Mouse (Mus musculus) retina, adult 2 months (tissue): ENCODE data around the gene Thap11.
A peak's percentile ranks its signal among the peaks of the same experiment; 100 is the strongest.

Experiments used
- DNase-seq: peaks from one replicate; pipeline ENCODE4 v3.0.0-alpha.2; 2012; ENCODE audit warnings: low read depth, low spot score

Gene Thap11

GRCm38 (mm10) chr8:105852146-105852729, 2.7 kb upstream of the Thap11 start:
- no peak for DNase-seq

- no peak for DNase-seq
Measured at GRCm38 (mm10) chr8:105853178-105853577, 1.8 kb upstream of the Thap11 start, which contains the start of gene Cenpt. TSS of gene Cenpt (minus strand) at chr8:105853278.

- no peak for DNase-seq
Measured at GRCm38 (mm10) chr8:105854303-105854702, 629 bp upstream of the Thap11 start.

GRCm38 (mm10) chr8:105855248-105856167, 576 bp downstream of the Thap11 start:
- DNase-seq, result no peak

- DNase-seq, result no peak
Measured at GRCm38 (mm10) chr8:105856168-105856835, 1.4 kb downstream of the Thap11 start.

GRCm38 (mm10) chr8:105858495-105858894, 3.6 kb downstream of the Thap11 start:
- DNase-seq, result no peak

- DNase-seq, result no peak
Measured at GRCm38 (mm10) chr8:105859314-105859713, 4.4 kb downstream of the Thap11 start.

- DNase-seq, result peak; percentile 93
Measured at GRCm38 (mm10) chr8:105860143-105860981, 5.4 kb downstream of the Thap11 start, which contains the start of gene Nutf2. TSS of gene Nutf2 (plus strand) at chr8:105860580.

- DNase-seq, result no peak
Measured at GRCm38 (mm10) chr8:105861951-105862350, 7.0 kb downstream of the Thap11 start.

- DNase-seq, result no peak
Measured at GRCm38 (mm10) chr8:105866364-105867029, 11.6 kb downstream of the Thap11 start.

- no peak for DNase-seq
Measured at GRCm38 (mm10) chr8:105874301-105874700, 19.4 kb downstream of the Thap11 start.

- peak; percentile 75 for DNase-seq
Measured at GRCm38 (mm10) chr8:105880754-105881520, 26.0 kb downstream of the Thap11 start, which contains the start of gene Edc4. TSS of gene Edc4 (plus strand) at chr8:105880881.

- DNase-seq, result no peak
Measured at GRCm38 (mm10) chr8:105889756-105890465, 35.0 kb downstream of the Thap11 start.

GRCm38 (mm10) chr8:105890870-105891269, 35.9 kb downstream of the Thap11 start:
- DNase-seq, result no peak

GRCm38 (mm10) chr8:105892432-105892831, 37.5 kb downstream of the Thap11 start:
- DNase-seq, result no peak

- DNase-seq, result peak; percentile 53
Measured at GRCm38 (mm10) chr8:105893339-105893738, 38.4 kb downstream of the Thap11 start, which contains the start of gene Nrn1l. TSS of gene Nrn1l (plus strand) at chr8:105893567.

GRCm38 (mm10) chr8:105897801-105898480, 43.0 kb downstream of the Thap11 start:
- DNase-seq, result peak; percentile 72

- peak; percentile 88 for DNase-seq
Measured at GRCm38 (mm10) chr8:105900180-105900940, 45.4 kb downstream of the Thap11 start, which contains the start of gene Pskh1. TSS of gene Pskh1 (plus strand) at chr8:105900441.
